Mouse (Mus musculus) cerebellum, adult 2 months (tissue): Measurements from ENCODE around the gene Prkag1.

Experiments used
- CTCF ChIP-seq: fragments of 200-500 bp; IDR thresholded peaks from 2 replicates; pipeline ENCODE4 v1.5.1; 2011; ENCODE audit warnings: low read depth, mild to moderate bottlenecking, control low read depth, low read length, moderate library complexity, borderline replicate concordance; ENCODE audit not compliant: insufficient read depth
- POLR2A ChIP-seq: fragments of 200-500 bp; IDR thresholded peaks from 2 replicates; pipeline ENCODE4 v1.6.1; 2011; ENCODE audit warnings: low read length, control low read depth, borderline replicate concordance; ENCODE audit not compliant: insufficient read depth

DNA sequence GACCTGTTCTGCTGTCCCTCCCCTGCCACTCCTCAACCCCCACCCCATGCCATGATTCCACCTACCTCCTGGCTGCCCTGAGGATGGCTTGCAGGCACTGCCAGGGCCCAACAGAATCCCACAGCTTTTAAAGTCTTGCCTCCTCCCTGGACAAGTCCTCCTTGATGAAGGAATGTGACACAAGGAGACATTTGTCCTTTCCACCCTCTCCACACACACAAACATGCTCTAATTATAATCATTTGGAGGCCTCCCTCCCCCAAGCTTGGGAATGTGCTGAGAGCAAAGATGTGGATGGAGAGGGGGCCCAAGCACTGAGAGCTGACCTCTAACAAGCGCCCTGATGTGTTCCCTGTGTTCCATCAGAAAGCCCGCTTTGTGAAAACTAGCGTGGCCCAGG, 21.9 kb downstream of the Prkag1 start, which contains the start of gene Ddn:
- TF ChIP-seq CTCF (no peak), POLR2A (no peak)
